21 mouse cellular contexts compared by ENCODE assay signal in genomic region chr15:18482385-18482784, GRCm38 (mm10).
DNase-seq lines count a peak whose midpoint lies in the region; ATAC-seq and TF ChIP-seq lines count a peak whose summit lies in the region.
"Had no signal": no experiment of that assay in that cellular context is flagged by ENCODE, and none has a peak within 500 bp of the region (broad histone marks: within the 10 kb centered on the region; RNA-seq: fewer than 3 reads in every experiment).

No protein-coding gene starts in this region.

- H3K4me2 ChIP-seq in myocyte (ENCODE audit: low read depth): no peak overlapping the region

- no peak overlapping the region for H3K4me3 ChIP-seq in myocyte

- no peak for TF ChIP-seq POLR2A in myocyte (IDR thresholded peaks at IDR 0.05; ENCODE audit: insufficient read length, low read depth)

- no peaks in the 10 kb centered on the region for H3K27me3 ChIP-seq in myocyte (ENCODE audit: control insufficient read depth, insufficient read depth, insufficient read length)
- H3K27me3 ChIP-seq: CH12.LX, Patski had no signal

- intact Hi-C loops in gastrocnemius, postnatal 14 days (cut with DNase I; ENCODE audit: low total_unique reads): no loop called here

- no peak overlapping the region for H3ac ChIP-seq in myocyte (ENCODE audit: control insufficient read depth, insufficient read length)

- H3K36me3 ChIP-seq in myocyte (ENCODE audit: control insufficient read depth, insufficient read depth): no peaks in the 10 kb centered on the region
- H3K36me3 ChIP-seq: G1E had no signal

- DNase-seq in cerebellum, postnatal 10 days: peak; percentile 6 to 13
- no peak for DNase-seq in cerebellum, adult 8-10 months
- peak; percentile 27 for DNase-seq in A20 (ENCODE audit: low read depth, low spot score)
- DNase-seq in gastrocnemius, postnatal 14 days: no peak
- DNase-seq: adrenal gland, adult 2 months; adrenal gland, adult 8-10 months; adrenal gland, postnatal 10 days; adrenal gland, postnatal 14 days; adrenal gland, postnatal 25 days; adrenal gland, postnatal 36 days; B cell, adult 2 months; cerebellum, adult 11 months; cerebellum, adult 11-12 months; cerebellum, adult 18-20 months had no signal

- no peaks in the 10 kb centered on the region for H3K79me2 ChIP-seq in myocyte (ENCODE audit: control insufficient read depth, insufficient read depth)

- no peak for ATAC-seq in inflammation-experienced regulatory T-cells, adult 6 months
- ATAC-seq: activated CD4-positive, CD25-positive, alpha-beta regulatory T cell, adult 4 months; CD4-positive, CD25-positive, alpha-beta regulatory T cell, adult 4 months; Patski had no signal

TF ChIP-seq in myocyte, 11 proteins besides CTCF, POLR2A, EP300 and RAD21:
- TF ChIP-seq MYOD1 (IDR thresholded peaks at IDR 0.05; ENCODE audit: control insufficient read depth in 1 of 3, insufficient read length in 2 of 3, low read depth in 2 of 3) (peak in 2 of 3 experiments; percentile 68 to 72), MYOG (IDR thresholded peaks at IDR 0.05; ENCODE audit: control insufficient read depth in 1 of 3, insufficient read depth in 1 of 3, insufficient read length in 2 of 3, low read depth in 2 of 3) (peak in 2 of 3 experiments; percentile 53 to 71), E2F4 (IDR thresholded peaks at IDR 0.05; ENCODE audit: insufficient read depth) (no peak)

Comparison
In these comparisons a context has a peak if more than half of its experiments do, and no peak if none do; other contexts are left out.
1. DNase-seq: peak in cerebellum, postnatal 10 days (2 of 2) and A20 (single experiment); none in cerebellum, adult 8-10 months (single experiment) and gastrocnemius, postnatal 14 days (single experiment).